Mouse (Mus musculus): Measurements from ENCODE around the gene Krtcap3. TPM values are rescaled to one million over a fixed set of nuclear protein-coding genes. Genes with fewer than 3 reads are reported as not detected.

Krtcap3 gene
- polyA plus RNA-seq, 1 experiment = 25.0 TPM

- no peaks in the 10 kb centered on the region for H3K27me3 ChIP-seq (ENCODE audit: control insufficient read depth, insufficient read depth, low read length)
- DNase-seq (ENCODE audit: low read depth in 1 of 2, low spot score in 2 of 2) = no peak
- H3K27ac ChIP-seq (ENCODE audit: insufficient read depth, low read length) = no peak overlapping the region
- peaks cover 45% of the 10 kb centered on the region for H3K36me3 ChIP-seq (ENCODE audit: control insufficient read depth, insufficient read depth, low read length)
- 92% methylated on average over 16 of the region's 16 CpGs for WGBS
- peaks cover 3% of the 10 kb centered on the region; the same call in 1 of the 2 replicates for H3K4me1 ChIP-seq (ENCODE audit: control insufficient read depth, insufficient read depth, insufficient read length)
- no peak overlapping the region for H3K4me3 ChIP-seq (ENCODE audit: extremely low read depth, insufficient read depth, insufficient read length)
- no peak for TF ChIP-seq CTCF (IDR thresholded peaks at IDR 0.05; ENCODE audit: extremely low read depth, insufficient read depth, insufficient read length, insufficient replicate concordance)
These were observed 1.5 kb downstream of the Krtcap3 start for GRCm38 (mm10) chr5:31252795-31253545.

DNA sequence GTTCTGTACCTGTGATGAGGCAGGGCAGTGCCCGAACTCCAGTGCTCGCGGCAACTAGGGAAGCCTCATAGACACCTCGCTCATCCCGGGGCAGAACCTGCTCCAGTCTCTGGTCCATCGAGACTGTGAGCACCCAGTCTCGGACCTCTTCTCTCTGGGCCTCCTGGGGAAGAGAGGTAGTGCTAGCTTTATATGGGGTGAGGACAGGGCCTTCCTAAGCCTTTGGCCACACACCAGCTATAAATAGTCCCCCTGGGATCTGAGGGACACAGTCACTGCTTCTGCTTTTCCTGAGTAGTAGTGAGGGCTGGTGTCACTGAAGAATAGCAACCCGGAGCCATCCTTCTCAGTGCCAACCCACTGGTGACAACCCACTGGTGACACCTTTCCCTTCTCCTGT is 2.3 kb downstream of the Krtcap3 start:
- WGBS = 88% methylated on average over 8 of the region's 8 CpGs
- no peak for DNase-seq (ENCODE audit: low read depth in 1 of 2, low spot score in 2 of 2)
- Histone ChIP-seq H3K27me3 (ENCODE audit: control insufficient read depth, insufficient read depth, low read length) (no peaks in the 10 kb centered on the region), H3K27ac (ENCODE audit: insufficient read depth, low read length) (0 out of 2 replicates have a peak overlapping the region, but pooled peaks have one; percentile 27), H3K4me1 (ENCODE audit: control insufficient read depth, insufficient read depth, insufficient read length) (peaks cover 3% of the 10 kb centered on the region; the same call in 1 of the 2 replicates), H3K4me3 (ENCODE audit: extremely low read depth, insufficient read depth, insufficient read length) (no peak overlapping the region), H3K36me3 (ENCODE audit: control insufficient read depth, insufficient read depth, low read length) (peaks cover 40% of the 10 kb centered on the region)
- TF ChIP-seq POLR2A (IDR thresholded peaks at IDR 0.05; ENCODE audit: low read depth, low read length) = no peak
- no peak for TF ChIP-seq CTCF (IDR thresholded peaks at IDR 0.05; ENCODE audit: extremely low read depth, insufficient read depth, insufficient read length, insufficient replicate concordance)

GRCm38 (mm10) chr5:31254452-31254851 is 3.0 kb downstream of the Krtcap3 start:
- Histone ChIP-seq H3K27ac (ENCODE audit: insufficient read depth, low read length) (no peak overlapping the region), H3K36me3 (ENCODE audit: control insufficient read depth, insufficient read depth, low read length) (peaks cover 36% of the 10 kb centered on the region), H3K27me3 (ENCODE audit: control insufficient read depth, insufficient read depth, low read length) (no peaks in the 10 kb centered on the region), H3K4me3 (ENCODE audit: extremely low read depth, insufficient read depth, insufficient read length) (no peak overlapping the region), H3K4me1 (ENCODE audit: control insufficient read depth, insufficient read depth, insufficient read length) (peaks cover 3% of the 10 kb centered on the region; the same call in 1 of the 2 replicates)
- DNase-seq (ENCODE audit: low read depth in 1 of 2, low spot score in 2 of 2) = no peak
- TF ChIP-seq POLR2A (IDR thresholded peaks at IDR 0.05; ENCODE audit: low read depth, low read length) = no peak
- 76% methylated on average over 7 of the region's 7 CpGs for WGBS

- H3K4me3 ChIP-seq (ENCODE audit: extremely low read depth, insufficient read depth, insufficient read length) = no peak overlapping the region
- DNase-seq (ENCODE audit: low read depth in 1 of 2, low spot score in 2 of 2) = no peak
- peaks cover 3% of the 10 kb centered on the region; the same call in 1 of the 2 replicates for H3K4me1 ChIP-seq (ENCODE audit: control insufficient read depth, insufficient read depth, insufficient read length)
- TF ChIP-seq POLR2A (IDR thresholded peaks at IDR 0.05; ENCODE audit: low read depth, low read length) = no peak
- TF ChIP-seq CTCF (IDR thresholded peaks at IDR 0.05; ENCODE audit: extremely low read depth, insufficient read depth, insufficient read length, insufficient replicate concordance) = no peak
- H3K36me3 ChIP-seq (ENCODE audit: control insufficient read depth, insufficient read depth, low read length) = peaks cover 32% of the 10 kb centered on the region
- no peaks in the 10 kb centered on the region for H3K27me3 ChIP-seq (ENCODE audit: control insufficient read depth, insufficient read depth, low read length)
- 81% methylated on average over 8 of the region's 8 CpGs for WGBS
- H3K27ac ChIP-seq (ENCODE audit: insufficient read depth, low read length) = no peak overlapping the region
These were observed 3.4 kb downstream of the Krtcap3 start for GRCm38 (mm10) chr5:31254901-31255300.

DNA sequence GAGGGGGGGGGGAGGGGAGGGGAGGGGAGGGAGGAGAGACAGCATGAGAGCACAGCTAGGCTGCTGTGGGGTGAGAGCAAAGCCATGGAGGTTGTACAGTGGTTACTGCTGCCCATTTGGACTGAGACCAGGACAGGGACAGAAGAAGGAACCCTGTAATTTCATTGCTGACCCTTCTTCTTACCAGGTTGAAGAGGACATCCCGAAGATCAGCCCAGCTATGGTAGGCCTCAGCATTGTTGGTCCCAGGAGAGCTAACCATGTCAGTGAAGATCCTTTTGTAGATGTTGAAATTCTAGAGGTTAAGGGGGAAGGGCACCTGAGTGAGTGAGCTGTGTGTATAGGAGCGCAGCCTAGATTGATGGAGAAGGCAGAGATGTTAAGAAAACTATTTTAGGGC is 3.9 kb downstream of the Krtcap3 start:
- Histone ChIP-seq H3K27ac (ENCODE audit: insufficient read depth, low read length) (no peak overlapping the region), H3K27me3 (ENCODE audit: control insufficient read depth, insufficient read depth, low read length) (no peaks in the 10 kb centered on the region), H3K36me3 (ENCODE audit: control insufficient read depth, insufficient read depth, low read length) (peaks cover 28% of the 10 kb centered on the region), H3K4me3 (ENCODE audit: extremely low read depth, insufficient read depth, insufficient read length) (no peak overlapping the region), H3K4me1 (ENCODE audit: control insufficient read depth, insufficient read depth, insufficient read length) (peaks cover 3% of the 10 kb centered on the region; the same call in 1 of the 2 replicates)
- WGBS = 91% methylated on average over 2 of the region's 2 CpGs
- no peak for DNase-seq (ENCODE audit: low read depth in 1 of 2, low spot score in 2 of 2)
- no peak for TF ChIP-seq CTCF (IDR thresholded peaks at IDR 0.05; ENCODE audit: extremely low read depth, insufficient read depth, insufficient read length, insufficient replicate concordance)

- TF ChIP-seq POLR2A (IDR thresholded peaks at IDR 0.05; ENCODE audit: low read depth, low read length) (no peak), CTCF (IDR thresholded peaks at IDR 0.05; ENCODE audit: extremely low read depth, insufficient read depth, insufficient read length, insufficient replicate concordance) (no peak)
- H3K27ac ChIP-seq (ENCODE audit: insufficient read depth, low read length) = no peak overlapping the region
- H3K4me3 ChIP-seq (ENCODE audit: extremely low read depth, insufficient read depth, insufficient read length) = no peak overlapping the region
- WGBS = 43% methylated on average over 2 of the region's 2 CpGs
- H3K4me1 ChIP-seq (ENCODE audit: control insufficient read depth, insufficient read depth, insufficient read length) = peaks cover 3% of the 10 kb centered on the region; the same call in 1 of the 2 replicates
- DNase-seq (ENCODE audit: low read depth in 1 of 2, low spot score in 2 of 2) = no peak
- no peaks in the 10 kb centered on the region for H3K27me3 ChIP-seq (ENCODE audit: control insufficient read depth, insufficient read depth, low read length)
- H3K36me3 ChIP-seq (ENCODE audit: control insufficient read depth, insufficient read depth, low read length) = peaks cover 22% of the 10 kb centered on the region
These were observed 4.5 kb downstream of the Krtcap3 start for GRCm38 (mm10) chr5:31255971-31256370.

DNA sequence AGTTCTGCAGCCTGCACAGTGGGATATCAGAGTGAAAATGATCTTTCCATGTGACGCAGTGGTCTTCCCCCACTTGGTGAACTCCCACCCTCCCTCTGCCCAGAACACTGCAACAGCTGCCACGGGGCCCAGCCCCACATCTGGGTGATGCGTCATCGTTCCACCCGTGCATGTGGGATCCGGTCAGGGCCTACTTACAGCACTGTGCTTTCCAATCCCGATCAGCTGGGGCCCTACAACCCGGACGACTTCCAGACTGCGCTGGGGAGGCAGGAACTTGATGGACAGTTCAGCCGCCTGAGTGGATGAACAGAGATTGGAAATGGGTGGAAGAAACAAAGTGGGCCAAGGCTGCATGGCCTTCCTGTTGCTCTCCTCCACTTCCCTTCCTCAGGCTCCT is 6.1 kb downstream of the Krtcap3 start:
- Histone ChIP-seq H3K27ac (ENCODE audit: insufficient read depth, low read length) (no peak overlapping the region), H3K4me1 (ENCODE audit: control insufficient read depth, insufficient read depth, insufficient read length) (peaks cover 3% of the 10 kb centered on the region; the same call in 1 of the 2 replicates), H3K36me3 (ENCODE audit: control insufficient read depth, insufficient read depth, low read length) (peaks cover 12% of the 10 kb centered on the region; the same call in 1 of the 2 replicates), H3K4me3 (ENCODE audit: extremely low read depth, insufficient read depth, insufficient read length) (no peak overlapping the region), H3K27me3 (ENCODE audit: control insufficient read depth, insufficient read depth, low read length) (no peaks in the 10 kb centered on the region)
- DNase-seq (ENCODE audit: low read depth in 1 of 2, low spot score in 2 of 2) = no peak
- 90% methylated on average over 11 of the region's 11 CpGs for WGBS
- no peak for TF ChIP-seq CTCF (IDR thresholded peaks at IDR 0.05; ENCODE audit: extremely low read depth, insufficient read depth, insufficient read length, insufficient replicate concordance)
- TF ChIP-seq POLR2A (IDR thresholded peaks at IDR 0.05; ENCODE audit: low read depth, low read length) = no peak
